ENCODE assay signal across 26 mouse cellular contexts in the genomic region with DNA sequence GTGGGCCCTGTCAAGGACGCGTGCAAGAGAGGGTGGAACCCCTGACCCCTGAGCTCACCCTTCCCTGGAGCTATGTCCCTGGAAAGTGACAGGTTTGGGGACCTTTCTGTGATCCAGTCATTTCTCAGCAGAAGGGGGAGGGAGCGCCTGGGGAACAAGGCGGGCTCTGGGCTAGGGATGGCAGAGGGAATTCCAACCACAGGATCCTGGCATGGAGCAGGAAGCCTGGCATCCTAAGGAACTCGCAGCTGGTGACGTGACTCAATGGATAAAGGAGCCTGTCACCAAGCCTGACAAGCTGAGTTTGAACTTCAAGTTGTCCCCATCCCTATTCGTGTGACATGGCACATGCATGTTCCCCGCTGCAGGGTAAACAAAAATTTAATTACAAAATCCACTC. TPM values are rescaled to one million over a fixed set of nuclear protein-coding genes. Genes with fewer than 3 reads are reported as not detected.
A peak's percentile ranks its signal among the peaks of the same experiment; 100 is the strongest.
DNase-seq lines count a peak whose midpoint lies in the region; ATAC-seq and TF ChIP-seq lines count a peak whose summit lies in the region.
"Had no signal": no experiment of that assay in that cellular context is flagged by ENCODE, and none has a peak within 500 bp of the region (broad histone marks: within the 10 kb centered on the region; RNA-seq: fewer than 3 reads in every experiment).

No protein-coding gene starts in this region.

- 95% methylated on average over 8 of the region's 8 CpGs for WGBS in lung, postnatal 0 days
- 86% methylated on average over 8 of the region's 8 CpGs for WGBS in forebrain, postnatal 0 days

- no peaks in the 10 kb centered on the region for H3K79me2 ChIP-seq in myocyte (ENCODE audit: control insufficient read depth, insufficient read depth)

- TF ChIP-seq CTCF in lung, postnatal 0 days (IDR thresholded peaks at IDR 0.05): no peak
- no peak for TF ChIP-seq CTCF in forebrain, postnatal 0 days (IDR thresholded peaks at IDR 0.05; ENCODE audit: low read depth)

- no peaks in the 10 kb centered on the region for H3K9me3 ChIP-seq in lung, postnatal 0 days (ENCODE audit: low read length)
- H3K9me3 ChIP-seq in forebrain, postnatal 0 days (ENCODE audit: low read length): no peaks in the 10 kb centered on the region
- H3K9me3 ChIP-seq: embryonic facial prominence, embryonic 13.5 days; embryonic facial prominence, embryonic 15.5 days had no signal

- no peak overlapping the region for H3K4me3 ChIP-seq in lung, postnatal 0 days (ENCODE audit: low read depth, low read length)
- H3K4me3 ChIP-seq in myocyte: no peak overlapping the region
- no peak overlapping the region for H3K4me3 ChIP-seq in forebrain, postnatal 0 days (ENCODE audit: low read depth, low read length)
- H3K4me3 ChIP-seq: embryonic facial prominence, embryonic 13.5 days; embryonic facial prominence, embryonic 15.5 days; erythroblast, embryonic 14.5 days; forebrain, embryonic 10.5 days; forebrain, embryonic 12.5 days had no signal

- ATAC-seq in lung, postnatal 0 days: no peak
- ATAC-seq in forebrain, postnatal 0 days: no peak
- ATAC-seq: activated CD4-positive, CD25-positive, alpha-beta regulatory T cell, adult 4 months; CD4-positive, CD25-positive, alpha-beta regulatory T cell, adult 4 months; forebrain, embryonic 14.5 days; forebrain, embryonic 16.5 days; Patski had no signal

- no peak for TF ChIP-seq EP300 in lung, postnatal 0 days (IDR thresholded peaks at IDR 0.05)

- TF ChIP-seq POLR2A in myocyte (IDR thresholded peaks at IDR 0.05; ENCODE audit: insufficient read length, low read depth): no peak

- H3K9ac ChIP-seq in lung, postnatal 0 days (replicated peaks; ENCODE audit: low read depth): no peak overlapping the region
- no peak overlapping the region for H3K9ac ChIP-seq in forebrain, postnatal 0 days
- H3K9ac ChIP-seq: embryonic facial prominence, embryonic 13.5 days; embryonic facial prominence, embryonic 15.5 days; forebrain, embryonic 12.5 days had no signal

- H3K36me3 ChIP-seq in lung, postnatal 0 days (ENCODE audit: insufficient read depth, low read length): peaks cover 15% of the 10 kb centered on the region
- no peaks in the 10 kb centered on the region for H3K36me3 ChIP-seq in myocyte (ENCODE audit: control insufficient read depth, insufficient read depth)
- H3K36me3 ChIP-seq in forebrain, postnatal 0 days (ENCODE audit: insufficient read depth): peaks cover 42% of the 10 kb centered on the region

- no peak overlapping the region for H3K4me2 ChIP-seq in lung, postnatal 0 days (replicated peaks; ENCODE audit: low read depth, low read length)
- H3K4me2 ChIP-seq in myocyte (ENCODE audit: low read depth): peak overlapping the region; percentile 85
- no peak overlapping the region for H3K4me2 ChIP-seq in forebrain, postnatal 0 days (ENCODE audit: low read depth)
- H3K4me2 ChIP-seq: embryonic facial prominence, embryonic 13.5 days; embryonic facial prominence, embryonic 15.5 days; forebrain, embryonic 12.5 days had no signal

- DNase-seq in lung, postnatal 0 days (ENCODE audit: low spot score): no peak
- DNase-seq in lung, postnatal 10 days: no peak
- DNase-seq in adrenal gland, adult (ENCODE audit: inconsistent age in 2 of 2, low spot score in 1 of 2): no peak
- no peak for DNase-seq in forebrain, postnatal 0 days
- DNase-seq: adrenal gland, adult 2 months; adrenal gland, postnatal 10 days; adrenal gland, postnatal 25 days; cerebellum, adult 11 months; cerebellum, adult 18-20 months; cerebellum, adult 8-10 months; cerebellum, adult 9-11 months; cerebellum, postnatal 14 days; cerebellum, postnatal 36 days; embryo, embryonic 11 days had no signal

- no peaks in the 10 kb centered on the region for H3K4me1 ChIP-seq in lung, postnatal 0 days (ENCODE audit: insufficient read depth, low read depth, low read length)
- no peaks in the 10 kb centered on the region for H3K4me1 ChIP-seq in forebrain, postnatal 0 days (ENCODE audit: insufficient read depth)
- H3K4me1 ChIP-seq: embryonic facial prominence, embryonic 13.5 days; embryonic facial prominence, embryonic 15.5 days; forebrain, embryonic 10.5 days; forebrain, embryonic 12.5 days had no signal

- no peak overlapping the region for H3ac ChIP-seq in myocyte (ENCODE audit: control insufficient read depth, insufficient read length)

- H3K27ac ChIP-seq in lung, postnatal 0 days (ENCODE audit: low read length): peak overlapping the region; percentile 72; the same call in 1 of the 2 replicates
- no peak overlapping the region for H3K27ac ChIP-seq in forebrain, postnatal 0 days (ENCODE audit: low read depth, low read length)
- H3K27ac ChIP-seq: embryonic facial prominence, embryonic 15.5 days; forebrain, embryonic 10.5 days; forebrain, embryonic 12.5 days had no signal

- no peaks in the 10 kb centered on the region for H3K27me3 ChIP-seq in lung, postnatal 0 days (replicated peaks; ENCODE audit: insufficient read depth, low read length)
- no peaks in the 10 kb centered on the region for H3K27me3 ChIP-seq in myocyte (ENCODE audit: control insufficient read depth, insufficient read depth, insufficient read length)
- H3K27me3 ChIP-seq in forebrain, postnatal 0 days (ENCODE audit: insufficient read depth, low read length): no peaks in the 10 kb centered on the region
- H3K27me3 ChIP-seq: CH12.LX; embryonic facial prominence, embryonic 13.5 days; embryonic facial prominence, embryonic 15.5 days; forebrain, embryonic 12.5 days; Patski had no signal

TF ChIP-seq in myocyte, 11 proteins besides CTCF, POLR2A, EP300 and RAD21:
- TF ChIP-seq MYOD1 (IDR thresholded peaks at IDR 0.05; ENCODE audit: control insufficient read depth in 1 of 3, insufficient read length in 2 of 3, low read depth in 2 of 3) (peak in 2 of 3 experiments; percentile 21 to 64), E2F4 (IDR thresholded peaks at IDR 0.05; ENCODE audit: insufficient read depth) (no peak), MYOG (IDR thresholded peaks at IDR 0.05; ENCODE audit: control insufficient read depth in 1 of 3, insufficient read depth in 1 of 3, insufficient read length in 2 of 3, low read depth in 2 of 3) (peak in 1 of 3 experiments; percentile 35)

RNA-seq across cellular contexts. Expression of a gene that starts 11.1 kb away (rescaled TPM):
- polyA plus RNA-seq in lung, postnatal 0 days (2015; fragmentation: Nextera tagmentation; extraction: Ambion mirVana): 23.7 and 32.4 TPM in 2 replicates
- 0.56 TPM for polyA plus RNA-seq in myocyte (2012; fragmentation: generic; extraction: Trizol)
- total RNA-seq in forebrain, postnatal 0 days (2014; rRNA removed): 3.2 and 3.3 TPM in 2 replicates
- polyA plus RNA-seq in forebrain, postnatal 0 days (2015; fragmentation: Nextera tagmentation; extraction: Ambion mirVana): 0.62 and 0.88 TPM in 2 replicates

RNA-seq across cellular contexts. Expression of a gene that starts 28.9 kb away (rescaled TPM):
- 15.8 and 17.6 TPM in 2 replicates for polyA plus RNA-seq in lung, postnatal 0 days (2015; fragmentation: Nextera tagmentation; extraction: Ambion mirVana)
- polyA plus RNA-seq in myocyte (2012; fragmentation: generic; extraction: Trizol): 32.2 TPM
- total RNA-seq in forebrain, postnatal 0 days (2014; rRNA removed): 18.5 and 20.5 TPM in 2 replicates
- polyA plus RNA-seq in forebrain, postnatal 0 days (2015; fragmentation: Nextera tagmentation; extraction: Ambion mirVana): 16.8 and 19.7 TPM in 2 replicates

RNA-seq across cellular contexts. Expression of a gene that starts 36.9 kb away (rescaled TPM):
- polyA plus RNA-seq in lung, postnatal 0 days (2015; fragmentation: Nextera tagmentation; extraction: Ambion mirVana): 5.8 and 9.4 TPM in 2 replicates
- 14.3 TPM for polyA plus RNA-seq in myocyte (2012; fragmentation: generic; extraction: Trizol)
- total RNA-seq in forebrain, postnatal 0 days (2014; rRNA removed): 14.8 and 21.2 TPM in 2 replicates
- 9.3 and 9.6 TPM in 2 replicates for polyA plus RNA-seq in forebrain, postnatal 0 days (2015; fragmentation: Nextera tagmentation; extraction: Ambion mirVana)

RNA-seq across cellular contexts. Expression of a gene that starts 38.5 kb away (rescaled TPM):
- polyA plus RNA-seq in lung, postnatal 0 days (2015; fragmentation: Nextera tagmentation; extraction: Ambion mirVana): 6.7 and 7.1 TPM in 2 replicates
- 4.1 TPM for polyA plus RNA-seq in myocyte (2012; fragmentation: generic; extraction: Trizol)
- total RNA-seq in forebrain, postnatal 0 days (2014; rRNA removed): 8.4 and 11.8 TPM in 2 replicates
- polyA plus RNA-seq in forebrain, postnatal 0 days (2015; fragmentation: Nextera tagmentation; extraction: Ambion mirVana): 4.2 and 5.4 TPM in 2 replicates

RNA-seq across cellular contexts. Expression of a gene that starts 59.4 kb away (rescaled TPM):
- 17.3 and 17.8 TPM in 2 replicates for polyA plus RNA-seq in lung, postnatal 0 days (2015; fragmentation: Nextera tagmentation; extraction: Ambion mirVana)
- polyA plus RNA-seq in myocyte (2012; fragmentation: generic; extraction: Trizol): 9.8 TPM
- total RNA-seq in forebrain, postnatal 0 days (2014; rRNA removed): 9.5 and 12.0 TPM in 2 replicates
- polyA plus RNA-seq in forebrain, postnatal 0 days (2015; fragmentation: Nextera tagmentation; extraction: Ambion mirVana): 9.2 and 12.5 TPM in 2 replicates

Comparison
In these comparisons a context has a peak if more than half of its experiments do, and no peak if none do; other contexts are left out.
1. RNA of a gene that starts 11.1 kb away (polyA plus RNA-seq): 23.7 to 32.4 TPM in lung, postnatal 0 days; 0.62 to 0.88 TPM in forebrain, postnatal 0 days and 0.56 TPM in myocyte (single experiment); every median in the first group is over 10 times any median in the second.